Mouse (Mus musculus): Measurements from ENCODE around the gene Kcnab3. TPM values are rescaled to one million over a fixed set of nuclear protein-coding genes. Genes with fewer than 3 reads are reported as not detected.

Gene Kcnab3
- total RNA-seq, 2 experiments from 2014 or later: 0.40 to 1.3 TPM

DNA sequence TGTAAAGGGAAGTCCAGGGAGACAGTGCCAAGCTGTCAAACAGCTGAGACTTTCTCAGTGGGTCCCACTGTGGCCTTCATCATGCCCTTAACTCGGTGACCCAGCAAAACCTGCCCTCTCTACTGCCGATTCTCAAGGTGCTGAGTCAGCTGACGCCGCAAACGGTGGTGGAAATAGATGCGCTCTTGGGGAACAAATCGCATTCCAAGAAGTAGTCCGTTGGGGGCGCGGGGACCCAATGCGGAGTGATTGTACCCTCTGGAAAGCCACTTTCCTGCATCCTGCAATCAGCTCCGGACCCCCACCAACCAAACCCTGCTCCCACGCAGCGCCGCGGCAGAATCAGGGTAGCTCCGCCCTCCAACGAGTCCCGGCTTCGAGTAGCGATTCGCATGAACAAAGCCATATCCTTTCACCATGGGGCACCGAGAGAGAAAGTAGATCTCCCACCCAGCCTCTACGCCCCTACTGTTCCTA lies 5.9 kb downstream of the Kcnab3 start:
- peak; percentile 47; the same call in 1 of the 2 replicates for ATAC-seq (ENCODE audit: poor library complexity, severe bottlenecking)

DNA sequence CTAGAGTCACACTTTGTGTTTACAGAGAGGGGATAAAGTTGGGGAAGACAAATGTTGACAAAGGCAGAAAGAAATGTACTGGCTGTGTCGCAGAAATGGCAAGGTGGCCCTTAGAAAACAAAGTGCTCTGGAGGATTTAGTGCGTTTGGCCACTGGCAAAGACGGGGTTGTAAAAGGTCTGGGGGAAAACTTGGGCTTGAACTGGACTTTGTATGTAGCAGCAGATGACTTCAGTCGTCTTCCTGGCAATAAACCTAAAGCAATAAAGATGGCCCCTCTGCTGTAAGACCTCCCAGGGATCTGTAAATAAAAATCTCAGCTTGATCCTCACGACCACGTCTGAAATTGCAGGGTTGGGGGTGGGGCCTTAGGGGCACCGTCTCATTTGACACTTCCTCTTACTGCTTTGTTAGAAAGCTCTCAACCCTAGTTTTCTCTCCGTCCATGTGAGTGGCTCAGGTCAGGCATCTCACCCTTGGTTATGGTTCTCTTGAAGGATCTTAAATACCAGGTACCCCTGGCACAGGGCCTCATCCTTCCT lies 6.7 kb downstream of the Kcnab3 start:
- ATAC-seq (ENCODE audit: poor library complexity, severe bottlenecking): no peak

DNA sequence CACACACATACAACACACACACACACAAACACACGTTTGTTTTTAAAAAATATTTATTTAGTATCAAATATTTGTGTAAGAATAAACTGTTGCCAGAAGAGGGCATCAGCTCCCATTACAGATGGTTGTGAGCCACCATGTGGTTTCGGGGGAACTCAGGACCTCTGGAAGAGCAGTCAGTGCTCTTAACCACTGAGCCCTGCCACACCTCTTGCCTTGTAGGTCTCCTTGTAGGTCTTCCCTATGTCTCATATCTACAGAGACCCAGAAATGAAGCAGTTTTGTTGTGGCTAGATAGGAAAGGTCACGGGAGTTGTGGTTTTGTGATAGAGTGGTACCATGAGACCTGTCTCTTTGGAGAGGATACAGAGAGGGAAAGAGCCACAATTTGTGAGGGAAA lies 7.9 kb downstream of the Kcnab3 start:
- ATAC-seq (ENCODE audit: poor library complexity, severe bottlenecking): no peak

DNA sequence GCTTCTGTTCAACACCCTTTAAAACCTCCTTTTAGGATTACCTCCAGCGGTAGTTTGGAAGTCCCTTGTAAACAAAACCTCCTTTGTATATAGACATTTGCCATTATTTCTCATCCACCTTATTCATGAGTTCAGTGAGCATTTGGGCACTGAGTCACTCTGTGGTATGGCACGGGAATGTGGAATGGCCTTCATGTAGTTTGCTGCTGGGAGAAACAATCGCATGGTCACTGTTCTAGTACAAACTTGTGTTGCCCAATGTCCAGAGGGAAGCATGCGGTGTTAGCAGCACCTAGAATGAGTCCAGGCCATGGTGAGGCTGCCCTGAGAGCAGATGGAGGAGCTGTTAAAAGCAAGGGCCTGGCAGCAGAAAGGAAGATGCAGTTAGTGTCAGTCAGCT lies 8.7 kb downstream of the Kcnab3 start:
- ATAC-seq (ENCODE audit: poor library complexity, severe bottlenecking): no peak

DNA sequence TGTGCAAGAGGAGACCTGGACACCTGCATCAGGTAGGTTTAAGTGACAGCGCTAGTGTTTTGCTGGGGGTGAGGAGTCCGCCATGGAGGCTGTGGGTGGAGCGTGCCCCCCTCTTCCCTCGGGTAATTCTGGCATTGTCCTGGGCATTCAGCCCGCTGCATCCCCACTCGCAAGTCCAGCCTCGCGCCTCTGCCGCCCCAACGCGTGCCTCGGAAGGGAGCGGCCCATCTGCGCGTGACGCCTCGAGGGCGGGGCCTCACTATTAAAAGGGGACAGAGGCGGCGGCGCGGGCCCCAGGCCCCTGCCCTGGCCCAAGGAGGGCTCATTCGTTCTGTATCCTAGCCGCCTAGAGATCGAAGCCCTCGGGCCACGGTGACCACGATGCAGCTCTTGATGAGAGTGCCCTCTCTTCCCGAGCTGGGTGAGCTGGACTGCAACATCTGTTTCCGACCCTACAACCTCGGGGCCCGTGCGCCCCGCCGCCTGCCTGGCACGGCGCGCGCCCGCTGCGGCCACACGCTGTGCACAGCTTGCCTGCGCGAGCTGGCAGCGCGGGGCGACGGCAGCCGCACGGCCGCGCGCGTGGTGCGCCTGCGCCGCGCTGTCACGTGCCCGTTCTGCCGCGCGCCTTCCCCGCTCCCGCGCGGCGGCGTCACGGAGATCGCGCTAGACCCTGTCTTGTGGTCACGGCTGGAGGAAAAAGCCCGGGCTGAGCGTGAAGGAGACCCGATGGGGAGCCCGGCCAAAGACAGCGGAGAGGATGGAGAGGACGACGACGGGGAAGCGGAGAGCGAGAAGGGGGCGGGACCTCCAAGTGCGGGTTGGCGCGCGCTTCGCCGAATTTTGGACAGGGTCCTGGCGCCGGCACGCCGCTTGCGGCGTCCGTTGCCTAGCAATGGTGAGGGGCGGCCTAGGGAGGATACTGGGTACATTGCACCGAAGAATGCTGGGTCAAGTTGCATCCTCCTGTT lies 14.4 kb downstream of the Kcnab3 start, which contains the start of gene Rnf227:
Gene Rnf227 (plus strand): TSS at position 301 of the 971 bp plus-strand sequence.
- peak; percentile 77 for ATAC-seq (ENCODE audit: poor library complexity, severe bottlenecking)

DNA sequence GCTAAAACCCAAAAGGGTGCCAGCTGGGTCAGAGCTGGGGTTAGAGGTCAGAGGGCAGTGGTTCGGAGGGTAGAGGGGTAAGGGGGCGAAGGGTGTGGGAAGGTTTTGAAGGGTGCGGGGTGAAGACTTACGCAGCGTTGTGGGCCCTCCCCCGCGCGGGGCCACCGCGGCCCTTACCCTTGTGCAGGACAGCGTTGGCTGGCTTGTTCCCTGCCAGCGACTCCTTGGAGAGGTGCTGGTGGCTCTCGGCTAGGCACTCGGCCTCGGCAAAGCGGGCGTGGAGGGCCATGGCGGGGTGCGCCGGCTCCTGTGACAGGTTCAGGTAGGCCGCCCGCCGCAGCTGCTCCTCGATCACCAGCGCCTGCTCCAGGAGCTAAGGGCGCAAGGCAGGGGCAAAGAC lies 20.4 kb downstream of the Kcnab3 start:
- no peak for ATAC-seq (ENCODE audit: poor library complexity, severe bottlenecking)

DNA sequence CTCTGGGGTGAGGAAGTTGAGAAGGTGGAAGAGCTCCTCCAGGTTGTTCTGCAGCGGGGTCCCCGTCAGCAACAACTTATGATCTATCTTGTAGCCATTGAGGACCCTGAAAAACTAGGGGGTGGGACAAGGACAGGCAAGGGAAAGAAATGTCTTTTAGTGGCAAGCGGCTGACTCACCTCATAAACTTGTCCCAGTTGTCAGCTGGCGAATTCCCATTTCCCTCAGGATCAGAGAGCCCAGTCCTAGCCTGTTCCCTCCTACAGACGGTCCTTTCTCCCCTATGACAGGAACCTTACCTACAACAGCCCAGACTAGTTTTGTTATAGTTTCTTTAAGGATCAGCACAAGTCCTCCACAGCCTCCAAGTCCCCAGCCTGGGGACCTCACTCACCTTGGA lies 30.5 kb downstream of the Kcnab3 start:
- no peak for ATAC-seq (ENCODE audit: poor library complexity, severe bottlenecking)

DNA sequence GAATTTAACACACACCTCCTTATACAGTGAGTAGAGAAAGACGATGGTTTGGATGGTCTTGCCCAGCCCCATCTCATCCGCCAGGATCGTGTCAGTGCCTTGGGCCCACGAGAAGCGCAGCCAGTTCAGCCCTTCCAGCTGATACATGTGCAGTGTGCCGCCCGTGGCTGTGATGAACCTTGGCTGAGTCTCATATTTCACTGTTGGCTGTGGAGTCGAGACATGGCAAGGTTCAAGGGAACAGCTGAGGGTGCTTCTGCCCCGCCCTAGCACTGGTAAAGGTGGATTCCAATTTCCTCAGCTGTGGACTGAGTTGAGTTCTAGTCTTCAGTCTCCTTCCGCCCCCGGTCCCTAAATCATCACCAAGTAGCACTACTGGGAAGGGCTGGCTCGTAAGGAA lies 31.6 kb downstream of the Kcnab3 start:
- no peak for ATAC-seq (ENCODE audit: poor library complexity, severe bottlenecking)

DNA sequence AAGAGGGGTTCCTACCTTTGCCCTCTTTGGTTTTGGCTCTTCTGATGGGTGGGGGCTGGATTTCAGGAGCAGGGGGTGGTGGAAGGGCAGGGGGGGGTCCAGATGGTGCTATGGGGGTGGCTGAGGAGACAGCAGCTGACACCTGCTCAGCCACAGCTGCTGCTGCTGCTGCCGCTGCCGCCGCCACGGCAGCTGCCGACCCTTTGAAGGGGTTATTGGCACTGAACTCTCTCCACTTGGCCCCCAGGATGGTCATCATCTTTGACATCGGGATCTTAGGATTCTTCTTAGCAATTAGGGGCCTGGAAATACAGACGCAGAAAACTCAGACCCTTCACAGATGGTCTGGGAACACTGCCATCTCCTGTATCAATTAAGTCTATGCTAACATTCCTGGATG lies 36.0 kb downstream of the Kcnab3 start:
- ATAC-seq (ENCODE audit: poor library complexity, severe bottlenecking): no peak

DNA sequence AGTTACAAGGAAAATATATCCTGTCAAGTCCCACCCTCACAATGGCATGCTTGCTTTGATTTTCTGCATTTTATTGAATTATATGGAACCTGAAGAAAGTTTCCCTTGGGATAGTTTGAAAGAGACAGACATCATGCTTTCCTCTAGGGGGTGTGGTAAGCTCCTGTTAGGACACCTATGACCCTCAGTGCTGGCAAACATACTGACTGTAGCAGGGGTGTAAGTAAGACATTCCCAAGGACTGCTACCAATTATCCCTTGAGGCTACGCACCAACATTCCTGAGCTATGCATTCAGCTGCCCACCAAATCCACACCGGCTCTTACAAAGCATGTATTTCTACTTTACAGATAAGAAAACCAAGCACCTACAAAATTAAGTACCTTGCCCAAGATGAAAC lies 36.4 kb downstream of the Kcnab3 start:
- ATAC-seq (ENCODE audit: poor library complexity, severe bottlenecking): no peak

DNA sequence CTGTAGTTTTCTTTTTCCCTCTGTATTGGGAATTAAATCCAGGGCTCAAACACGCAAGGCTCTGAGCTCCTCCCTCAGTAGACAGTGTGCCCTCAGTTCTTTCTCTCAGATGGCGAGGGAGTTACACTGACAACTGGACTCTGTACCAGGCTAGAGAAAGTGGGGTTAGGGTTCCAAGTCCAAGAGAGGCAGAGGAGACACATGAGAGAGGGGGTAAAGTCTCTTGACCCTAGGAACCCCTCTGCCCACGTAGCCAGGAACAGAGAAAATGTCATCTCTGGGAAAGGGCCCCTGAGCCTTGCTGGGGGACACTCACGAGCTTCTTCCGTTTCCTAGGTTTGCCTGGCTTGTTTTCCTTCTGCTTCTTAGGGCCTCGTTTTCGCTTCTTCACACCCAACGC lies 38.3 kb downstream of the Kcnab3 start:
- no peak for ATAC-seq (ENCODE audit: poor library complexity, severe bottlenecking)

DNA sequence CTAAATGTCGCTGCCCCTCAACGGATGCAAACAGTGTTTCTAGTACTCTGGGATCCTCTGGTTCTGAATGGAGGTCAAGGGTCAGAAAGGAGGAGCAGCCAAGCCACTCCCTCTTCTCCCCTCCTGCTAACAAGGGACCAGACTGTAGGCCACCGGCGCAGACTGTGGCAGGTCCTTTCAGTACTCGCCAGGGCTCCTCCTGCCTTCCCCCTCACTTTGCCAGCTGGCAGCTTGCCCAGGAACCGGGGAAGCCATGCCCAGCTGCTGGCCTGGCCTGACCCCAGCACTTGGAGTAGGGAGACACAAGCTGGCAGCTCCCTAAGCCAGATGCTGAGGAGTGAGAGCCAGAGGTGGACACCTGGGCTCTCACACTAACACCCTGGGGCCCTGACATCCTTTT lies 38.9 kb downstream of the Kcnab3 start:
- ATAC-seq (ENCODE audit: poor library complexity, severe bottlenecking): no peak

DNA sequence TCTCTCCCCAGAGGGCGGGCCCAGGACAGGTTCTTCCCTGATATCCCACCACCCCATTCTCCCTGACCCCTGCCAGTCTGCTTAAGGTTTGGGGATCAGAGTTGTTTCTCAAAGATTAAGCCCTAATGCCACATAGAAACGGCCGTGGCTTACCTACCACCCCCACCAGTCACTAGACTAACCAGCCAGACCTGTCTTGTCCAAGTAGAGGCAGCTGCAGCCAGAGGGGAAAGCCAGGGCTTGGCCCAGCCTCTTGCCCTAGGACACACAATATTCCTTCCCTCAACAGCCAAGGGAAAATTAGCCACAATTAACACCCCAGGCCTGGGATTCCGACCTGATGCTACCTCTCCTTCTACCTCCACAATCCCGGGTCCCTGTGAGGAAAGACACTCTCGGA lies 39.7 kb downstream of the Kcnab3 start:
- no peak for ATAC-seq (ENCODE audit: poor library complexity, severe bottlenecking)

DNA sequence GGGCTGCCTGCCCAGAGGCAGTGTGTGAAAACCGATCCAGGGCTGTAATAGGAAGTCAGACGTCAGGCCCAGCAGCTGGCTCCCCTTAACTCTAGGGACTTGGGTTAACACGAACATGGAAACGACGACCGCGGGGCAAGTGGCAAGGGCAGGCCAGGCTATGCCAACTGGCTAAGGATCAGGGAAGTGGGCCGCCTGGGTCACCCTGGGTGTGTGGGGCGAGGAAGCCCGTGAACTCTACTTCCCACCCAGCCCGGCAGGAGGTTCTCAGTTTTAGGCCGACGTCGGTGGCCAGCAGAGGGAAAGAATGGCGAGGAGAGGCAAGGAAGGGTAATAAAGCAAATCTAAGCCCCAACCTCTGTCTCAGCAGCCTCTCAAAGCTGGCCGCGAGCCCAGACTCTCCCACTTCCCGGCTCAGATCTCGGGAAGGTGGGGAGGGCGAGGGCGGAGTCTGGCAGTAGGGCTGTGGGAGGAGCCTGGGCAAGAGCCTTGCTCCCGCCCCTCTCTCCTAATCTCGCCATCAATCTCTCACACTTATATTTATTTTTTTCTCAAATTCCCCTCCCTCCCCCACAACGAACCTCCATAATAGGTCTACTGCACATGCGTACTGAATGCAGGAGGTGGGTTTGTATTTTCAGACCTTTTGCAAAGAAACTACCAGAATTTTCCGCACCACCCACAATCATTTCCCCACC lies 40.2 kb downstream of the Kcnab3 start:
- ATAC-seq (ENCODE audit: poor library complexity, severe bottlenecking): peak; percentile 78

DNA sequence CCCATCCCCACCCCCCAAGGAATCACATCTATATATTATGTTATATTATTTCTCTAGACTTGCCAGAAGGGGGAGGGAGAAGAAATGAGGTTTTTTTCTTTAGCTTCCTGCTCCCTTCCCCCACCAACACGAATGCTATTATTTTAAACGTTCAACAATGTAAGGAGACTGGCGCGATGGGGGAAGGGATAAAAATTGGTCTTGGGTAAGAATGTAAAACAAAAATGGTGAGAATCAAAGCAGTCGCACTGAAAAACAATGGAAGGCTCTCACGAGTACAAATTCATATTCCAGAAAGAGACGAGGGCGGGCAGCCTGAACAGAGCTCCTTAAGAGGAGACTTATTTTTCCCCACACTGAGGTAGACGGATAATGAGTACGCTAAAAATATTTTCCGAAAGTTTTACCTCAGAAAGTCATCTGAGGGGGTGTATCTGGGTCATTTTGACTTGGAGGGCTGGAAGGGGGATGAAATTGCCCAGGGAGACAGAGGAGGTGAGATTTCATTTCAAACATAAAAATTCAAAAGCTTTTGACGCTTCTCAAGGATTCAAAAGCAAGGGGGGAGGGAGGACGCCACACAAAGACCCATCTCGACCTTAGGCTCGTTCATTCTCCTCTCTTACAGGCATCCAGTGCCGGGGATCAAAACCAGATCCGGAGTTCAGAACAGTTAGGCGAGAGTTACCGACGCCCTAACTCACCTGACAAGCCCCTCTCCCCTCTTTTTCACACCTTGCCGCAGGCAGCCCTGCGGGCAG lies 41.0 kb downstream of the Kcnab3 start:
- no peak for ATAC-seq (ENCODE audit: poor library complexity, severe bottlenecking)

DNA sequence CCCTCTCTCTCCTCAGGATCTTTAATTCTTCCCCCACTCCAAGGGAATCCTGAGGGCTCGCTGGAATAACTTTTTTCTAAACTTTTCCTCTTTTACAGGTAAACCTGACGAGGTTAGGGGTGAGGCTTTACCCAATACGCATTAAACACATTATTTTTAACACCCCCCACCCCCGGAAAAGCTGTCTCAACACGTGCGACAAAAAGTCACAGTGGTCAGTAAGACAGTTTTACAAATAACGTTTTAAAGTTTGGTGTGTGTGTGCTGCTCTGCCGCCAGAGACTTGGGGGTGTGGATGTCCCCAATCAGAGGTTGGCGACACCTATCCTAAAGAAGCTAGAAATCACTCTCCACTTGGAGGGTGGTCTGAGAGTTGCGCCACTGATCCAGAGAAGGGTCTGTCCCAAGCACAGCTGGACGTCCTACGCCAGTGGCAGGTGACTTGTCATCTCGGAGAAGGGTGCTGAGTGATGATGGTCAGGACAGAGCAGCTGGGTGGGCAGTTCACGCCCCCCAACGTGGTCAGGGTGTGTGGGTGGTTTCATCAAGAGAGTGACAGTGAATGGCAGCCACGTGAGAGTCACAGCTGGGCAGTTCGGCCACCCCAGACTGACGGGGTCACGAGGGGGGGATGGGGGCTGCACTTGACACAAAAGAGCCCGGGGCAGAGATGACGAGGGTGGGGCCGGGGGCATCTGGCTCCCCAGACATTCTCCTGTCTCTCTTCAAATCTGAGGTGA lies 41.7 kb downstream of the Kcnab3 start:
- ATAC-seq (ENCODE audit: poor library complexity, severe bottlenecking): no peak

DNA sequence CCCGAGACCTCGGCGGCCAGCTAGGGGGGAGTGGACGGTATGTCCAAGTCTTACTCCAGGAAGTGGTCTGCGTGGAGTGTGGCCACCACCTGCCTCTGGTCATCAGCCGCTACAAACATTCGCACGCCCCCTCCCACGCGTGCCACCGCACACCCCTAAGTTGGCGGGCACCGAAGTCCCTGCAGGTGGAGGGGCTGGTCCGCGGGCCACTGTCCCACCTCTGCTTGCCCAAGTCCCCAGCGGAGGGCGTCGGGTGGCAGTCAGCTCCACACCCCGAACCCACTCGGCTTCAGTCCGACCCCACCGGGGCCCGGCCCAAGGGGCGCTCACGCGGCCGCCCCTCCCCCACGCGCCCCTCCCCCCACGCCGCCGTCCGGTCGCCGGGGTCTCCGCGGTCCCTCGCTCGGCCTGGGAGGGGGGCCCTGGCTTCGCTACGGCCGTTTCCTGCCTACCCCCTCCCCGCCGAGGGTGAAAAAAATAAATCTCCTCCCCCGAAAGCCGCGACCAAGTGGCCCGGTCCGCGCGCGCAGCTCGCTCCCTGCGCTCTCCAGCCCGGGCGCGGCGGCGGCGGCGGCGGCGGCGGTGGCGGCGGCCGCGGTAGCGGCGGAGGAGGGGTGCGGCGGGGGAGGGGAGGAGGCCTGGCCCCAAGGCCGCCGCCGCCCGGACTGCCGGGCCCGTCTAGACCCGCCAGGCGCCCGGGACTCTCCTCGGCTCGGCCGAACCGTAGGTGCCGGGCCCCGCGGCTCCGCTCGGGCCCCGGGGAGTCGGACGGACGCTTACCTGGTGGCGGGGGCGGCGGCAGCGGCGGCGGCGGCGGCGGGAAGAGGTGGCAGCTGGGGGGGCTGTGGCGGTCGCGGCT lies 42.5 kb downstream of the Kcnab3 start:
- ATAC-seq (ENCODE audit: poor library complexity, severe bottlenecking): no peak

DNA sequence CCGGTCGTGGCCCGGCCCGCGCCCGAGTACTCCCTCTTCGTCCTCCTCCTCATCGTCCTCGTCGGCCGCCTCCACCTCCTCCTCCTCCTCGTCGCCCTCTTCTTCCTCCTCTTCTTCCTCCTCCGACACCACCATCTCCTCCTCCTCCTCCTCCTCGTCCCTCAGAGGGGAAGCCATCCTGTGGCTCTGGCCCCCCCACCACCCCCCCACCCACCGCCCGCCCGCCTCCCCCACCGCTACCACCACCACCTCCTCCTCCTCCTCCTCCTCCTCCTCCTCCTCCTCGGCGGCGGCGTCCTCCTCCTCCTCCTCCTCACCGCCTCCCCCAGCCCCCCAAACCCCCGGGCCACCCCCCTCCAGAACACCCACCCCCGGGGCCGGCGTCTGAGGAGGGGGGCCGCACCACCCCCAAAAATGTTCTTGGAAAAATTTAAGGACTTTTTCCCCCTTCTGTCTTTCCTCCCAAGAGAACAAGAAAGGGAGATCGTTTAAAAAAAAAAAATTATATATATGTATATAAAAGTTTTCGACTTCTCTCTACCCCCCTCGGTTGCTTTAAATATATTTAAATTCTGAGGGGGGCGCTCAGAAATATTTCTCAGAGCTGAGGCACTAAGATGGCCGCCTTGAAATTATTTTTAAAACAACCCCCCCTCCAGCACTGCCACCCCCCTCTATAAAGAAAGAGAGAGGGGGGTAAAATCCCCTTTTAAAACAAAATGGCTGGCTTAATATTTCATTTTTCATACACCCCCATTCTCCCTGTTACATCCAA lies 43.3 kb downstream of the Kcnab3 start, which contains the start of gene Chd3:
Gene Chd3 (minus strand): TSS at position 192 of the 775 bp plus-strand sequence.
- no peak for ATAC-seq (ENCODE audit: poor library complexity, severe bottlenecking)
